Mouse (Mus musculus) lung, adult 18-20 months (tissue): Measurements from ENCODE around the gene Patj.

Experiments
- DNase-seq, 2 experiments: peaks; one replicate each; pipeline ENCODE4 v3.0.0; 2022; ENCODE audit warnings: mixed read lengths in 2 of 2

The Patj gene

GRCm38 (mm10) chr4:98733660-98734059 is 338.1 kb downstream of the Patj start:
- DNase-seq: no peak

DNA sequence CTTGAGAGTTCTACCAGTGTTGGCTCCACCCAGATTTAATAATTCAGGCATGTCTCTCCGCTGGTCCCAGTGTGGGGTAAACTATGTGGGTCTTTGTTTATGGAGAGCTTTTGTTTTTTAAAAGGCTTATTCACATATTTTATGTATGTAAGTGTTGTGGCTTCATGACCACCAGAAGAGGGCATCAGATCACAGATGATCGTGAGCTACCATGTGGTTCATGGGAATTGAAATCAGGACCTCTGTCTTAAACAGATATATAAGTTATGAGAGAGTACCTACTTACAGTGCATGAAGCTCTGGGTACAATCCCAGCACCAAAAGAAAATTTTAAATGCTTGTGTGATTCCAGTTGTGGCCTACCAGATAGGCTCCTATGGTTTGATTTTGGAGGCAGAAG is 344.2 kb downstream of the Patj start:
- no peak for DNase-seq

GRCm38 (mm10) chr4:98743209-98743905 is 347.8 kb downstream of the Patj start:
- DNase-seq: no peak

DNA sequence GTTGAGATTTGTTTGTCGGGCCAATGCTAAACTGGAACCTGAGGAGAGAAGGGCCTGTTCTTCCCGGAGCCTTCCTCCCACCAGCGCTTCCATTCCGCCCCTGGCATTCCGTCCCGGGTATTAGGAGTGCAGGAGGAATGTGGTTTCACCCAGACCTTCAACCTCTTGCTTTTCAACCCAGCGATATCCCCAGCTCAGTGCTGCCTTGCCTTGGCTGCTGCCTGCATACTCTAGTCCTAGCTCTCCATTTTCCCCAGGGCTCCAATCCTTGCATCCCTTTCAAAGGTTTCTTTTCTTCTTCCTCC is 348.3 kb downstream of the Patj start:
- no peak for DNase-seq

DNA sequence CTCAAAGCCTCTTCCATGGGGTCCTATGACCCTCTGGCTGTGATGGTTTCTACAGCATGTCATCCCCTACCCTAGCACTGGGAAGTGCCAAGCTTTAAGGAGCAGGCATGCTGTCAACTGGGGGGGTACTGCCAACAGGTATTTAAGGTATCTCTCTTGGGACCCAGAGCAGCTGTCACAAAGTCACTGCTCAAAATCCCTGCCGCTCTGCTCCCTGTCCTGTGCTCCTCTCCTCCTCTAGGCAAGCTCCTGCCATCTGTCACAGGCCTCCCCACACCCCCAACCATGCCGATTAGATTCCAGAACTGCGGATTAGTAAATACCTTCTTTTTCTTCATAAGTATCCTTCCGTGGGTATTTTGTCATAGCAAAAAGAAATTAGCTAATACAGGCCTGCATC is 358.9 kb downstream of the Patj start:
- DNase-seq: no peak

DNA sequence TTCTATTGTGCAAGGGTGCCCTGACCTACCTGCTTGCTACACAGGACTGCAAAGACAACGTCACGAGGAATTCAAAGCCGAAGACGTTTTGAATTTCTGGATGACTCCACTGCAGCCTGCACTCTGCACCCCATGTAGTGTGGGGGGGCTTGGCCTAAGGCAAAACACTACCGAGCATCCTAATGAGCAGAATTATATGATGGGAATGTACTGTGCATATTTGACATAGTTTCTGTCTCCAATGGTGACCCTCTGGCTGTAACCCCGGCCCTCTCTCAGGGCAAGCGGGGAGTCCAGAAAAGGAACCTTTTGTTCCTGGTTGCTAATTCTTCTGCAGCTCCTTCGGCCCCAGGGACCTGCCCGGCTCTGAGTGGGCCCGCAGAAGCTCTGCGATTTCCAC is 360.6 kb downstream of the Patj start:
- DNase-seq: no peak

DNA sequence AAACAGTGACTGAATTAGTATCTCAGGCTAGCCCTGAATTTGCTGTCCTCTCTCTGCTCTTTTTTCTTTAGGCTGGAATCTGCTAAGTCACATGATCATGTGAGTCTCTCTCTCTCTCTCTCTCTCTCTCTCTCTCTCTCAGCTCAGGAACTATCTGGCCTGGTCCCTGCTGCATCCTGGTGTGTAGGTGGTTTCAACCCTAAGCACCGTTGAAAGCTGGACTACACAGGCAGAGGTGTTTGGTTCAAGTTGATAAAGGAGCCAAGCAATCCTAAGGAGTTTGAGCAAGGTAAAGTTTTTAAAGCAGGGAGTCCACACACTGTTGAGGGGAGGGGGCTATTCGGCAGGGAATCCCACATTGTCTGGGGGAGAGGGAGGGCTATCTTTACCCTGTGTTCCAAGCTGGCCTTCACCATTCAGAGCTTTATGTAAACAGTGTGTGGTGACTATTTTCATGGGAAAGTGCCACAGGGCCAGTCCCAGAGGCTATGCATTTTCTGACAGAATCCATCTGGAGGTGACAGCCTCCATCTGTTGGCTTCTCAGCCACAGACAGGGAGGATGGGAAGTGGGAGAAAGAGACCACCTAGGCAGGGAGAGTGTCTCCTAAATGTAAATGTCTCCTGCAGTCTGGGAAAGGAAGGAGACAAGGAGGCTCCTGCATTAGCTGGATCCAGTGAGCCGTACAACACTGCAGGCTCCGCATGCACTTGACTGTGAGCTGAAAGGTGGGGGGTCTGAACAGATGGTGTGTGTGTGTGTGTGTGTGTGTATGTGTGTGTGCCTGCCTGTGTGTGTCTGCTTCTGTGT is 362.6 kb downstream of the Patj start:
- DNase-seq: no peak

GRCm38 (mm10) chr4:98758872-98759518 is 363.4 kb downstream of the Patj start:
- no peak for DNase-seq

- no peak for DNase-seq
These were observed 371.8 kb downstream of the Patj start for GRCm38 (mm10) chr4:98767134-98768133.
